Mouse (Mus musculus) heart, embryonic 12.5 days (tissue): ENCODE measurements around the gene Gfpt2. TPM values are rescaled to one million over a fixed set of nuclear protein-coding genes. Genes with fewer than 3 reads are reported as not detected.
A peak's percentile ranks its signal among the peaks of the same experiment; 100 is the strongest.

Experiments used
- ATAC-seq: fragments of 200-750 bp; cut with Nextera tagmentation; 2 replicates; pipeline ENCODE4 v1.8.0; 2017; ENCODE audit warnings: moderate TSS enrichment, moderate library complexity; ENCODE audit not compliant: insufficient number of reproducible peaks, low FRiP score
- H3K27ac ChIP-seq: fragments of 300-500 bp; sonication (generic); 2 replicates; pipeline ENCODE4 v1.5.1; 2016; ENCODE audit warnings: mild to moderate bottlenecking, moderate library complexity; ENCODE audit not compliant: poor library complexity, severe bottlenecking
- H3K27me3 ChIP-seq: fragments of 300-500 bp; sonication (generic); replicated peaks from 2 replicates; pipeline ENCODE4 v1.6.1; 2016; ENCODE audit warnings: mild to moderate bottlenecking, moderate library complexity
- H3K36me3 ChIP-seq: fragments of 300-500 bp; sonication (generic); 2 replicates; pipeline ENCODE4 v1.6.1; 2016; ENCODE audit warnings: mild to moderate bottlenecking, moderate library complexity
- H3K4me1 ChIP-seq: fragments of 300-500 bp; sonication (generic); replicated peaks from 2 replicates; pipeline ENCODE4 v1.6.1; 2016; ENCODE audit warnings: mild to moderate bottlenecking
- H3K4me2 ChIP-seq: fragments of 300-500 bp; sonication (generic); 2 replicates; pipeline ENCODE4 v1.6.1; 2016; ENCODE audit warnings: mild to moderate bottlenecking, moderate library complexity
- H3K4me3 ChIP-seq: fragments of 300-500 bp; sonication (generic); 2 replicates; pipeline ENCODE4 v1.5.1; 2016; ENCODE audit warnings: mild to moderate bottlenecking
- H3K9ac ChIP-seq: fragments of 300-500 bp; sonication (generic); 2 replicates; pipeline ENCODE4 v1.6.1; 2016; ENCODE audit warnings: mild to moderate bottlenecking, moderate library complexity
- H3K9me3 ChIP-seq: fragments of 300-500 bp; sonication (generic); replicated peaks from 2 replicates; pipeline ENCODE4 v1.6.1; 2016; ENCODE audit warnings: mild to moderate bottlenecking, moderate library complexity
- WGBS: fragments of 180-500 bp; shearing (Covaris S2); methylation state at CpG from one replicate; pipeline ENCODE4 v1.1.7; 2016; 5-methylcytosine and 5-hydroxymethylcytosine counted together
- polyA plus RNA-seq: library from polyadenylated mRNA; unstranded; fragments of >200 nt; fragmentation: Nextera tagmentation; extraction: Ambion mirVana; gene quantifications from 2 replicates; pipeline ENCODE4 v1.2.1, GENCODE M21; 2016

Gfpt2 gene
- polyA plus RNA-seq, result 13.9 and 14.7 TPM in 2 replicates

- Histone ChIP-seq H3K27ac (no peak within 1 kb of the TSS), H3K27me3 (no peaks in the 10 kb centered on the region; the same call in 1 of the 2 replicates), H3K9me3 (0 out of 2 replicates have a peak, but pooled peaks cover 4% of the 10 kb centered on the region), H3K4me2 (peak within 1 kb of the TSS; percentile 91), H3K36me3 (no peaks in the 10 kb centered on the region), H3K4me3 (peak within 1 kb of the TSS; percentile 60), H3K9ac (peak within 1 kb of the TSS; percentile 74), H3K4me1 (peaks cover 10% of the 10 kb centered on the region)
- peak; percentile 91 for ATAC-seq
- under 1% methylated on average over 25 of the region's 25 CpGs for WGBS
These were observed at the start of gene Gfpt2 for GRCm38 (mm10) chr11:49793619-49794341. Gene Gfpt2 (plus strand): TSS chr11:49794178.

- no peak overlapping the region for H3K27ac ChIP-seq
- no peaks in the 10 kb centered on the region for H3K4me1 ChIP-seq
- H3K9ac ChIP-seq, result no peak overlapping the region
- H3K4me2 ChIP-seq, result no peak overlapping the region
- no peaks in the 10 kb centered on the region for H3K27me3 ChIP-seq
- peaks cover 5% of the 10 kb centered on the region for H3K9me3 ChIP-seq
- ATAC-seq, result no peak
- no peak overlapping the region for H3K4me3 ChIP-seq
- no peaks in the 10 kb centered on the region for H3K36me3 ChIP-seq
These were observed 49.0 kb upstream of the Gfpt2 start for GRCm38 (mm10) chr11:49744981-49745380.

GRCm38 (mm10) chr11:49745839-49746238 lies 48.1 kb upstream of the Gfpt2 start:
- H3K36me3 ChIP-seq, result no peaks in the 10 kb centered on the region
- no peaks in the 10 kb centered on the region for H3K4me1 ChIP-seq
- H3K27me3 ChIP-seq, result no peaks in the 10 kb centered on the region
- 68% methylated on average over 3 of the region's 3 CpGs for WGBS
- peaks cover 5% of the 10 kb centered on the region for H3K9me3 ChIP-seq
- no peak overlapping the region for H3K4me3 ChIP-seq
- H3K9ac ChIP-seq, result no peak overlapping the region
- no peak overlapping the region for H3K4me2 ChIP-seq
- no peak for ATAC-seq
- H3K27ac ChIP-seq, result no peak overlapping the region

GRCm38 (mm10) chr11:49746756-49747155 lies 47.2 kb upstream of the Gfpt2 start:
- Histone ChIP-seq H3K4me2 (no peak overlapping the region), H3K9ac (no peak overlapping the region), H3K27ac (no peak overlapping the region), H3K4me1 (no peaks in the 10 kb centered on the region), H3K27me3 (no peaks in the 10 kb centered on the region), H3K9me3 (peaks cover 5% of the 10 kb centered on the region), H3K36me3 (no peaks in the 10 kb centered on the region), H3K4me3 (no peak overlapping the region)
- WGBS, result 87% methylated on average over 1 of the region's 1 CpGs
- no peak for ATAC-seq

GRCm38 (mm10) chr11:49754958-49755665 lies 38.9 kb upstream of the Gfpt2 start:
- H3K9me3 ChIP-seq, result no peaks in the 10 kb centered on the region
- peak overlapping the region; percentile 68 for H3K27ac ChIP-seq
- ATAC-seq, result peak; percentile 64
- H3K4me3 ChIP-seq, result no peak overlapping the region
- H3K4me2 ChIP-seq, result no peak overlapping the region
- peaks cover 18% of the 10 kb centered on the region for H3K4me1 ChIP-seq
- H3K36me3 ChIP-seq, result no peaks in the 10 kb centered on the region
- no peaks in the 10 kb centered on the region for H3K27me3 ChIP-seq
- no peak overlapping the region for H3K9ac ChIP-seq
- 40% methylated on average over 12 of the region's 12 CpGs for WGBS

- H3K4me3 ChIP-seq, result no peak overlapping the region
- no peak for ATAC-seq
- no peak overlapping the region for H3K9ac ChIP-seq
- peaks cover 18% of the 10 kb centered on the region for H3K4me1 ChIP-seq
- no peaks in the 10 kb centered on the region for H3K27me3 ChIP-seq
- WGBS, result 88% methylated on average over 3 of the region's 3 CpGs
- no peak overlapping the region for H3K4me2 ChIP-seq
- H3K27ac ChIP-seq, result no peak overlapping the region
- H3K36me3 ChIP-seq, result no peaks in the 10 kb centered on the region
- no peaks in the 10 kb centered on the region for H3K9me3 ChIP-seq
These were observed 35.9 kb upstream of the Gfpt2 start for GRCm38 (mm10) chr11:49758096-49758495.

GRCm38 (mm10) chr11:49761130-49761529 lies 32.8 kb upstream of the Gfpt2 start:
- Histone ChIP-seq H3K36me3 (no peaks in the 10 kb centered on the region), H3K4me2 (no peak overlapping the region), H3K27ac (no peak overlapping the region), H3K4me1 (peaks cover 21% of the 10 kb centered on the region), H3K9me3 (no peaks in the 10 kb centered on the region), H3K9ac (no peak overlapping the region), H3K27me3 (no peaks in the 10 kb centered on the region), H3K4me3 (no peak overlapping the region)
- 83% methylated on average over 5 of the region's 5 CpGs for WGBS
- ATAC-seq, result no peak

GRCm38 (mm10) chr11:49763555-49763954 lies 30.4 kb upstream of the Gfpt2 start:
- Histone ChIP-seq H3K4me3 (no peak overlapping the region), H3K4me2 (no peak overlapping the region), H3K27ac (no peak overlapping the region), H3K4me1 (peaks cover 28% of the 10 kb centered on the region), H3K36me3 (no peaks in the 10 kb centered on the region), H3K9ac (no peak overlapping the region), H3K27me3 (no peaks in the 10 kb centered on the region), H3K9me3 (no peaks in the 10 kb centered on the region)
- ATAC-seq, result no peak

- Histone ChIP-seq H3K9ac (peak overlapping the region; percentile 35; the same call in 1 of the 2 replicates), H3K4me2 (no peak overlapping the region), H3K4me1 (peaks cover 28% of the 10 kb centered on the region), H3K36me3 (no peaks in the 10 kb centered on the region), H3K9me3 (no peaks in the 10 kb centered on the region), H3K27me3 (no peaks in the 10 kb centered on the region), H3K27ac (peak overlapping the region; percentile 58; the same call in 1 of the 2 replicates), H3K4me3 (no peak overlapping the region)
- ATAC-seq, result no peak
- 51% methylated on average over 4 of the region's 4 CpGs for WGBS
These were observed 30.0 kb upstream of the Gfpt2 start for GRCm38 (mm10) chr11:49764023-49764422.

- Histone ChIP-seq H3K36me3 (no peaks in the 10 kb centered on the region), H3K9me3 (no peaks in the 10 kb centered on the region), H3K9ac (peak overlapping the region; percentile 35), H3K27ac (peak overlapping the region; percentile 58), H3K4me3 (no peak overlapping the region), H3K27me3 (no peaks in the 10 kb centered on the region), H3K4me2 (peak overlapping the region; percentile 43), H3K4me1 (peaks cover 28% of the 10 kb centered on the region)
- peak; percentile 71; the same call in 1 of the 2 replicates for ATAC-seq
- WGBS, result 26% methylated on average over 8 of the region's 8 CpGs
These were observed 29.2 kb upstream of the Gfpt2 start for GRCm38 (mm10) chr11:49764639-49765299.
